Mouse (Mus musculus) neural tube, embryonic 12.5 days (tissue): Measurements from ENCODE around the gene Actr2. TPM values are rescaled to one million over a fixed set of nuclear protein-coding genes. Genes with fewer than 3 reads are reported as not detected.
"Not testable (repeated sequence)": the region's sequence is repeated elsewhere in the genome, so short reads cannot be mapped to it uniquely, and the experiment has no call there.

ENCODE experiments used
- ATAC-seq: fragments of 200-750 bp; cut with Nextera tagmentation; 2 replicates; pipeline ENCODE4 v1.8.0; 2017; ENCODE audit warnings: low read depth, mild to moderate bottlenecking, moderate TSS enrichment, moderate library complexity; ENCODE audit not compliant: low FRiP score
- H3K27ac ChIP-seq: fragments of 300-500 bp; sonication (generic); 2 replicates; pipeline ENCODE4 v1.5.1; 2016
- H3K27me3 ChIP-seq: fragments of 300-500 bp; sonication (generic); replicated peaks from 2 replicates; pipeline ENCODE4 v1.6.1; 2016; ENCODE audit warnings: mild to moderate bottlenecking
- H3K36me3 ChIP-seq: fragments of 300-500 bp; sonication (generic); 2 replicates; pipeline ENCODE4 v1.6.1; 2016; ENCODE audit warnings: mild to moderate bottlenecking
- H3K4me1 ChIP-seq: fragments of 300-500 bp; sonication (generic); 2 replicates; pipeline ENCODE4 v1.6.1; 2016
- H3K4me2 ChIP-seq: fragments of 300-500 bp; sonication (generic); replicated peaks from 2 replicates; pipeline ENCODE4 v1.6.1; 2016; ENCODE audit warnings: mild to moderate bottlenecking
- H3K4me3 ChIP-seq: fragments of 300-500 bp; sonication (generic); 2 replicates; pipeline ENCODE4 v1.5.1; 2016
- H3K9ac ChIP-seq: fragments of 300-500 bp; sonication (generic); 2 replicates; pipeline ENCODE4 v1.6.1; 2016; ENCODE audit warnings: mild to moderate bottlenecking
- H3K9me3 ChIP-seq: fragments of 300-500 bp; sonication (generic); 2 replicates; pipeline ENCODE4 v1.6.1; 2016; ENCODE audit warnings: mild to moderate bottlenecking
- WGBS: fragments of 180-500 bp; shearing (Covaris S2); methylation state at CpG from one replicate; pipeline ENCODE4 v1.1.7; 2016; 5-methylcytosine and 5-hydroxymethylcytosine counted together
- polyA plus RNA-seq: library from polyadenylated mRNA; unstranded; fragments of >200 nt; fragmentation: Nextera tagmentation; extraction: Ambion mirVana; gene quantifications from 2 replicates; pipeline ENCODE4 v1.2.1, GENCODE M21; 2016

Gene Actr2
- polyA plus RNA-seq, 1 experiment from 2014 or later, result 145 TPM

DNA sequence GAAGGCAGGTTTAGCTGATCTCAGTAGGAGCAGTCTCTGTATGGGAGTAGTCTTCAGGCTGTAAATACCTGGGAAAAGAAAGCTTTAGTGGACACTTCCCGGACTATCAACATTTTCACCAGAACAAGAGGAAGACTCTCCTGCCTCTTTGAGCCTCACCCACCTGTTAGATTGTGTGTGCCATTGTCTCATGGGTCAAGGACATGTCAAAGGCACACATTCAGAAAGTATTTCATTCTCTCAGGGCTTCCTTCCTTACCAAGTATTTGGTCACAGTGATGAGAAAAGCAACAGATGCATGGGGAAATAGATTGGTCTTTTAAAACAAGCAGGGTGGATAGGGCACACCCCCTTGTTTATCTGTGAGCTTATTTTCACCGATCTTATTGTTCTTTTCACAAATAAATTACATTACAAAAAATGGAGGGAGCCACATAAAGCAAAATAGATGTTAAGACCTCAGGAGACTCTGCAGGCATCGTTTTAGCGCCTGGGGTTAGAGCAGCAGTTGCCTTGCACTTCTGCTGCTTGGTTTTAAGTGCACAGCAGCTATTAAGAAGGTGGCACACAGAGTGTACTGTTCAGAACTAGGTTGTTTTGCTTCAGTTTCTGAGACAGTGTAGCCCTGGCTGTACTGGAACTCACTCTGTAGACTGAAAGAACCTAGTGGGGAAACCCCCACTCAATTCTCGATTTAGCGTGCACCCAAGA is 25.9 kb upstream of the Actr2 start:
- Histone ChIP-seq H3K36me3 (no peaks in the 10 kb centered on the region), H3K4me3 (no peak overlapping the region), H3K4me1 (no peaks in the 10 kb centered on the region), H3K9me3 (no peaks in the 10 kb centered on the region), H3K27ac (no peak overlapping the region), H3K27me3 (no peaks in the 10 kb centered on the region), H3K9ac (no peak overlapping the region), H3K4me2 (no peak overlapping the region)
- 92% methylated on average over 6 of the region's 6 CpGs for WGBS
- ATAC-seq, result no peak

DNA sequence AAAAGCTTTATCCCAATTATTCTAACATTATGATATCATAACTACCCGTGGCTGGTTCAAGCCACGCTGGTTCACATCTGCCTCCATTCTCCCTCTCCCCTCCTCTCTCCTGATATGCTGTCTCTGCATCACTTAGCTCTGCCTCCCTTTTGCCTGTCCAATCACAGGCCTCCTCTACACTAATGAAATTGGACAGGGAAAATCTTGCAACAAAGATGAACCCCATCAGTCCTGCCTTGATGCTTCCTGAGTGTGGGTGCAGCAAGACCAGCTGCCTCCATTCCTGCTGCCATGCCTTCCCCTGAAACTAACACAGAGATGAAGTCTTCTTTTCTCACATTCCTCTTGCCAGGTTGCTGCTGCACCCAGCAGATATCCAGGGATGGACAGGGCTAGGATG is 25.2 kb upstream of the Actr2 start:
- ATAC-seq, result no peak
- Histone ChIP-seq H3K9ac (no peak overlapping the region), H3K27ac (no peak overlapping the region), H3K4me3 (no peak overlapping the region), H3K27me3 (no peaks in the 10 kb centered on the region), H3K9me3 (no peaks in the 10 kb centered on the region), H3K36me3 (no peaks in the 10 kb centered on the region), H3K4me1 (no peaks in the 10 kb centered on the region), H3K4me2 (no peak overlapping the region)
- WGBS, result 86% methylated on average over 2 of the region's 2 CpGs

DNA sequence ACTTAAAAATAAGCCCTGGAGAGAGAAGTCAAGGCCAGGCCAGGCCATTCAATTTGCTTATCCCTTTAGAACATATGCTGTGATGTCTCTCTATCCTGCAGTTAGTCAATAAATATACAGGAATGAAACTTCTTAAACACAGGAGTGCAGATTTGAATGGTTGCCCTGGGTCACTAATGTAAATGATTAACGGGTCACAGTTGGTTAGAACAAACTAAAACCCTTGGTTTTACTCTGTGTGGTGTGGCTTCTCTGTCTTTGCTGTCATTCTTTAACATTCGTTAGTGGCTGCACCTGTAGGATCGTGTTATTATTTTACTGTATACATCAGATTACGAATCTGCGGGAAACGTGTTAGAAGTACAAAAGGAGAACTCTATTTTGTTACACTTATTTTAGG is 23.6 kb upstream of the Actr2 start:
- H3K9ac ChIP-seq, result no peak overlapping the region
- no peaks in the 10 kb centered on the region for H3K9me3 ChIP-seq
- H3K27ac ChIP-seq, result no peak overlapping the region
- no peaks in the 10 kb centered on the region for H3K27me3 ChIP-seq
- whole genome bisulfite sequencing, result 82% methylated on average over 6 of the region's 6 CpGs
- no peaks in the 10 kb centered on the region for H3K36me3 ChIP-seq
- H3K4me1 ChIP-seq, result no peaks in the 10 kb centered on the region
- ATAC-seq, result no peak
- H3K4me2 ChIP-seq, result no peak overlapping the region
- H3K4me3 ChIP-seq, result no peak overlapping the region

GRCm38 (mm10) chr11:20134869-20135268 is 22.2 kb upstream of the Actr2 start:
- not testable (repeated sequence) for H3K27ac ChIP-seq, H3K36me3 ChIP-seq, H3K9me3 ChIP-seq, H3K4me1 ChIP-seq, H3K4me3 ChIP-seq, H3K27me3 ChIP-seq, H3K9ac ChIP-seq, H3K4me2 ChIP-seq, ATAC-seq
- 65% methylated on average over 3 of the region's 3 CpGs for WGBS

GRCm38 (mm10) chr11:20133721-20134120 is 21.0 kb upstream of the Actr2 start:
- no peaks in the 10 kb centered on the region for H3K27me3 ChIP-seq
- no peak overlapping the region for H3K4me3 ChIP-seq
- H3K9ac ChIP-seq, result no peak overlapping the region
- H3K27ac ChIP-seq, result no peak overlapping the region
- H3K36me3 ChIP-seq, result no peaks in the 10 kb centered on the region
- WGBS, result 91% methylated on average over 1 of the region's 1 CpGs
- no peak for ATAC-seq
- H3K4me1 ChIP-seq, result no peaks in the 10 kb centered on the region
- no peaks in the 10 kb centered on the region for H3K9me3 ChIP-seq
- no peak overlapping the region for H3K4me2 ChIP-seq

DNA sequence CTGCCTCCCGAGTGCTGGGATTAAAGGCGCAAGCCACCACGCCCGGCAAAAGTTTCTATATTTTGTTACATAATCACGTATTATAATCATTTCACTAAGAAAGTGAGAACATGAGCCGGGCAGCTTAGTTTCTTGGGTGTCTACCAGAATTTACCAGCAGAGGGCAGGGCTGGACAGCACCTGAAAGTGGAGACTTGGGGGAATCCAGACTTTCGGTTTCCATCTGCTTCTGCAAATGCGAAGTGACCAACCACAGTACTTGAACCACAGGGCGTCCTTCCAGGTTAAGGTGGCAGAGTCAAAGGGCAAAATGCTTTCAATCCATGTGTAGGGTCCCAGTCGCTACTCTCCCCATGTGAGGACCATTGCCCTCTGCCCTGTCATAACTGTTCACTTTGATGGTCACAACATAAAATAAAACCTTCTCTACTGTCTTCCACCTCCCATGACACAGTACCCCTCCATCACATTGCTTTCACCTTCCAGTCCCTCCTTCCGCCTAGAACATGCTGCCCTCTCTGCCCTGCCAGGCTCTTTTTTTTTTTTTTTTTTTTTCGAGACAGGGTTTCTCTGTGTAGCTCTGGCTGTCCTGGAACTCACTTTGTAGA is 20.3 kb upstream of the Actr2 start:
- 64% methylated on average over 12 of the region's 12 CpGs for WGBS
- H3K4me2 ChIP-seq, result no peak overlapping the region
- no peak for ATAC-seq

GRCm38 (mm10) chr11:20126673-20127516 is 14.2 kb upstream of the Actr2 start:
- Histone ChIP-seq H3K4me2 (no peak overlapping the region), H3K4me1 (no peaks in the 10 kb centered on the region), H3K4me3 (no peak overlapping the region), H3K27me3 (no peaks in the 10 kb centered on the region), H3K27ac (no peak overlapping the region), H3K9me3 (no peaks in the 10 kb centered on the region), H3K9ac (no peak overlapping the region), H3K36me3 (no peaks in the 10 kb centered on the region)
- 78% methylated on average over 10 of the region's 10 CpGs for WGBS
- ATAC-seq, result no peak

More for the DNA sequence above, 20.3 kb upstream of the Actr2 start:
- Histone ChIP-seq H3K36me3 (no peaks in the 10 kb centered on the region), H3K27me3 (no peaks in the 10 kb centered on the region), H3K9me3 (no peaks in the 10 kb centered on the region), H3K4me1 (no peaks in the 10 kb centered on the region), H3K9ac (no peak overlapping the region), H3K4me3 (no peak overlapping the region), H3K27ac (no peak overlapping the region)

- WGBS, result 82% methylated on average over 1 of the region's 1 CpGs
- Histone ChIP-seq H3K27ac (no peak overlapping the region), H3K4me1 (no peaks in the 10 kb centered on the region), H3K36me3 (no peaks in the 10 kb centered on the region), H3K9me3 (no peaks in the 10 kb centered on the region), H3K4me2 (no peak overlapping the region), H3K9ac (no peak overlapping the region), H3K4me3 (no peak overlapping the region), H3K27me3 (no peaks in the 10 kb centered on the region)
- no peak for ATAC-seq
Observed at GRCm38 (mm10) chr11:20125423-20125822, 12.7 kb upstream of the Actr2 start.

DNA sequence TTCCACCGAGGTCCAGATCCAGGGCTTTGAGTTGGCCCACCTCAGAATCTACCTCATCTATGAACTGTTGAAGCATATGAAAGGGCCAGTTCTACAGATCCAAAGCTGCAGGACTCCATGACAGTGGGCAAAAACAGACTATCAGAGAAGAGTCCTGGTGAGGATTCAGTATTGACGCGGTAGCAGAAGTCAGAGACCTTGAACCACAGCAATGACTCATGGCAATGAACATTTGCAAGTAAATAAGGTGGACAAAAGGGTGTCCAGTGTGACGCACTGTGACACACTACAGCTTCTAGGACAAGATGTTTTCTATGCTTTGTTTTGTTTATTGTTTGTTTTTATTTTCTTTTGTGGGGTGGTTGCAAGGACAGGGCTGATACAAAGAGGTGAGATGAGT is 4.0 kb upstream of the Actr2 start:
- WGBS, result 92% methylated on average over 4 of the region's 4 CpGs
- Histone ChIP-seq H3K4me3 (no peak overlapping the region), H3K27me3 (no peaks in the 10 kb centered on the region), H3K9me3 (no peaks in the 10 kb centered on the region), H3K4me2 (no peak overlapping the region), H3K4me1 (peaks cover 8% of the 10 kb centered on the region; the same call in 1 of the 2 replicates), H3K27ac (no peak overlapping the region), H3K9ac (no peak overlapping the region), H3K36me3 (no peaks in the 10 kb centered on the region)
- no peak for ATAC-seq

GRCm38 (mm10) chr11:20116030-20116551 is 3.4 kb upstream of the Actr2 start:
- no peaks in the 10 kb centered on the region for H3K27me3 ChIP-seq
- 49% methylated on average over 5 of the region's 5 CpGs for WGBS
- no peak overlapping the region for H3K4me3 ChIP-seq
- H3K36me3 ChIP-seq, result no peaks in the 10 kb centered on the region
- no peak for ATAC-seq
- H3K27ac ChIP-seq, result no peak overlapping the region
- no peak overlapping the region for H3K4me2 ChIP-seq
- H3K4me1 ChIP-seq, result peaks cover 11% of the 10 kb centered on the region
- H3K9ac ChIP-seq, result no peak overlapping the region
- H3K9me3 ChIP-seq, result no peaks in the 10 kb centered on the region

GRCm38 (mm10) chr11:20112006-20112740 is 540 bp downstream of the Actr2 start:
- Histone ChIP-seq H3K36me3 (no peaks in the 10 kb centered on the region), H3K4me3 (peak overlapping the region; percentile 83), H3K4me1 (peaks cover 12% of the 10 kb centered on the region), H3K9me3 (no peaks in the 10 kb centered on the region), H3K9ac (peak overlapping the region; percentile 80), H3K4me2 (peak overlapping the region; percentile 71), H3K27me3 (no peaks in the 10 kb centered on the region), H3K27ac (peak overlapping the region; percentile 87)
- ATAC-seq, result peak; percentile 87
- 2% methylated on average over 48 of the region's 50 CpGs for WGBS

GRCm38 (mm10) chr11:20108151-20108550 is 4.6 kb downstream of the Actr2 start:
- H3K36me3 ChIP-seq, result no peaks in the 10 kb centered on the region
- no peaks in the 10 kb centered on the region for H3K27me3 ChIP-seq
- no peak overlapping the region for H3K9ac ChIP-seq
- no peak for ATAC-seq
- peaks cover 7% of the 10 kb centered on the region for H3K4me1 ChIP-seq
- H3K4me2 ChIP-seq, result no peak overlapping the region
- H3K27ac ChIP-seq, result no peak overlapping the region
- WGBS, result 95% methylated on average over 7 of the region's 7 CpGs
- no peak overlapping the region for H3K4me3 ChIP-seq
- H3K9me3 ChIP-seq, result no peaks in the 10 kb centered on the region
